Mouse (Mus musculus) neural tube, embryonic 14.5 days (tissue): Measurements from ENCODE around the gene 4930402F06Rik. TPM values are rescaled to one million over a fixed set of nuclear protein-coding genes. Genes with fewer than 3 reads are reported as not detected.
A peak's percentile ranks its signal among the peaks of the same experiment; 100 is the strongest.

Experiments
- ATAC-seq: fragments of 200-750 bp; cut with Nextera tagmentation; 2 replicates; pipeline ENCODE4 v1.8.0; 2017; ENCODE audit warnings: low read depth, mild to moderate bottlenecking, moderate TSS enrichment, moderate library complexity
- H3K27ac ChIP-seq: fragments of 300-500 bp; sonication (generic); 2 replicates; pipeline ENCODE4 v1.5.1; 2014; ENCODE audit warnings: low read depth, mild to moderate bottlenecking, control low read depth, low read length, moderate library complexity, mixed read lengths
- H3K27me3 ChIP-seq: fragments of 300-500 bp; sonication (generic); 2 replicates; pipeline ENCODE4 v1.6.1; 2014; ENCODE audit warnings: low read length; ENCODE audit not compliant: control insufficient read depth, insufficient read depth
- H3K36me3 ChIP-seq: fragments of 300-500 bp; sonication (generic); 2 replicates; pipeline ENCODE4 v1.6.1; 2014; ENCODE audit warnings: low read length, mixed read lengths; ENCODE audit not compliant: control insufficient read depth, insufficient read depth
- H3K4me1 ChIP-seq: fragments of 300-500 bp; sonication (generic); 2 replicates; pipeline ENCODE4 v1.6.1; 2014; ENCODE audit warnings: low read length; ENCODE audit not compliant: control insufficient read depth, insufficient read depth
- H3K4me2 ChIP-seq: fragments of 300-500 bp; sonication (generic); 2 replicates; pipeline ENCODE4 v1.6.1; 2014; ENCODE audit warnings: mild to moderate bottlenecking, low read depth, low read length, control low read depth
- H3K4me3 ChIP-seq: fragments of 300-500 bp; sonication (generic); 2 replicates; pipeline ENCODE4 v1.5.1; 2014; ENCODE audit warnings: low read depth, low read length, control low read depth, mixed read lengths
- H3K9ac ChIP-seq: fragments of 300-500 bp; sonication (generic); replicated peaks from 2 replicates; pipeline ENCODE4 v1.6.1; 2014; ENCODE audit warnings: low read depth, mild to moderate bottlenecking, control low read depth, low read length, mixed read lengths
- H3K9me3 ChIP-seq: fragments of 300-500 bp; sonication (generic); 2 replicates; pipeline ENCODE4 v1.6.1; 2016; ENCODE audit warnings: low read length; ENCODE audit not compliant: control insufficient read depth
- WGBS: fragments of 180-500 bp; shearing (Covaris S2); extraction: QIAGEN DNeasy Blood & Tissue Kit; methylation state at CpG from one replicate; pipeline ENCODE4 v1.1.7; 2014; 5-methylcytosine and 5-hydroxymethylcytosine counted together
- polyA plus RNA-seq: library from polyadenylated mRNA; unstranded; fragments of >200 nt; fragmentation: Nextera tagmentation; extraction: Ambion mirVana; gene quantifications from 2 replicates; pipeline ENCODE4 v1.2.1, GENCODE M21; 2014

4930402F06Rik gene
- polyA plus RNA-seq, 1 experiment from 2014 or later: not detected

DNA sequence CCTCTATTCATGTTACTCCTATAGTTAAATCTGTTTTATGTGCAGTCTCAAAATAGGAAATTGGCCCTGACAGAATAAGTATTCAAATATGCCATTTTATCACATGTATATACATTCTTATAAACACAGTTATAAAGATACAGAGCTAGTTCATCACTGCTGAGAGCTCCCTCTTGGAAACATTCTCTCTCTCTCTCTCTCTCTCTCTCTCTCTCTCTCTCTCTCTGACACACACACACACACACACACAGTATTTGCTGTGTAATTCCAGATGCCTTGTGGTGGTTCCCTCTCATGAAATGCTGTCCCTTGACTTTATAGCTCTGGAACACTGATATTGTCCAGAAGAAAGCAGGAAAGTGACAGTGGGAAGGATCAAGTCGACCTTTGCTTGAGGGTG, 58.9 kb downstream of the 4930402F06Rik start:
- peaks cover 8% of the 10 kb centered on the region; the same call in 1 of the 2 replicates for H3K4me1 ChIP-seq
- WGBS: 76% methylated on average over 1 of the region's 1 CpGs
- ATAC-seq: no peak

DNA sequence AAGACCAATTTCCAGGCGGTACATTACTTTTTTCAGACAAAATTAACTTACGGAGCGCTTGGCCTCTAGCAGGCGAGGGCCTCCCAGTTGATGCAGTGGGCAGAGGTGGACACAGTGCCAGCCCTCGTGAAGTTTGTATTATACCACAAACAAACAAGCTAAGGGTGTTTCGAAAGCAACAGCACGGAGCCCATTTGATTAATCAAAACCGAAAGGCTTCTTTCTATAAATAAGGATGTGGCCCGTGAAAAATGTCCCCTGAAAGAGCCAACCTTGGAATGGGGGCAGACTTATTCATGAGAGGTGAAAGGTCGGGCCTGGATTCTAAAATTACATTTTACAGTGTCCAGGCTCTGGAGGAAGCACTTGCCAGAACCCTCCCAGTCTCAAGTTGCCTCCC, 59.6 kb downstream of the 4930402F06Rik start:
- no peaks in the 10 kb centered on the region for H3K27me3 ChIP-seq
- no peak for ATAC-seq
- H3K36me3 ChIP-seq: no peaks in the 10 kb centered on the region
- H3K4me3 ChIP-seq: peak overlapping the region; percentile 57
- H3K4me2 ChIP-seq: peak overlapping the region; percentile 91
- peak overlapping the region; percentile 13; the same call in 1 of the 2 replicates for H3K27ac ChIP-seq
- H3K9ac ChIP-seq: no peak overlapping the region
- WGBS: 43% methylated on average over 10 of the region's 10 CpGs
- H3K9me3 ChIP-seq: no peaks in the 10 kb centered on the region
- peaks cover 8% of the 10 kb centered on the region; the same call in 1 of the 2 replicates for H3K4me1 ChIP-seq

More for the DNA sequence above, 58.9 kb downstream of the 4930402F06Rik start:
- Histone ChIP-seq H3K4me3 (no peak overlapping the region), H3K36me3 (no peaks in the 10 kb centered on the region), H3K9me3 (no peaks in the 10 kb centered on the region), H3K27ac (no peak overlapping the region), H3K4me2 (no peak overlapping the region), H3K9ac (no peak overlapping the region), H3K27me3 (no peaks in the 10 kb centered on the region)

DNA sequence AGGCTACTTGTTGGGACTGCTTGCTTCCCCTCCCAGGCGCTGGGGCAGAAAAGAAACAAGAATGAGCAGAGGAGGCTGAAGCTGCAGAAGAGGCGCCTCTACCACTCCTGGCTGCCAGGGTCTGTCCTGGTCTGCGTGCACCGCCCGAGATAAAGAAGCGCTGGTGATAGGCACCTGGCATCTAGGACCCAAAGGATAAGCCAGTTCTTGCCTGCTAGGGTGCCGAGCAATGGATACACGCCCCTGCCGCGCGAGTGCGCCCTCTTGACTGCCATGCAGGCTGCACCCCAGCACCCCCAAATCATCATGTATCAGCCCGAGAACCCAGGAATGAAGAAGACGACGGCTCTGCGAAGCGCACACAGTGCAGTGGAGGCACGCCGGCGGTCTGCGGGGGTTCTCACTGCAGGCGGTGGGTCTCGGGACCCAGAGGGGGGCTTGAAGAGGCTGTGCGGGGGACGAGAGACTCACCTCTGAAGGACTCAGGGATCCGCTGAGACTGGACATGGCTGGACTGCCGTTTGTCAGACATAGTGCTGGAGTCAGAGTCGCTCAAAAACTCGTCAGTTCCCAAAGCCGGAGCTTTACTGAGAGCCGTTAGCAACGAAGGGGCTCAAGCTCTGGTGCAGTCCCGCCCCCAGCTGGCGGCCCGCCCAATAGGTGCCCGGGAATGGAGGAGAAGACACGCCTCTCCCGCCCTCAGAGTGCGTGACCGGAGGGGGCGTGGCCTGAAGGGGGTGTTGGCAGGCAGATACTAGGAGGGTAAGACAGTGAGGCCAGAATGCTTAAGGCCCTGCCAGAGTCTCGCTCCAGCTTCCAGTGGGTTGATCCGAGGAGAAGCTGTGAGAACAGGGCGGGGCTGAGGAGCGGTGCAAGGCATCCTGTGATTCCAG, 60.3 kb downstream of the 4930402F06Rik start, which contains the start of gene Stom:
Gene Stom (minus strand): TSS at position 589 of the 893 bp plus-strand sequence.
- peak within 1 kb of the TSS; percentile 67 for H3K9ac ChIP-seq
- H3K4me1 ChIP-seq: peaks cover 8% of the 10 kb centered on the region; the same call in 1 of the 2 replicates
- peak within 1 kb of the TSS; percentile 57 for H3K4me3 ChIP-seq
- H3K27ac ChIP-seq: peak within 1 kb of the TSS; percentile 66
- no peaks in the 10 kb centered on the region for H3K9me3 ChIP-seq
- peak; percentile 99 for ATAC-seq
- H3K36me3 ChIP-seq: no peaks in the 10 kb centered on the region
- H3K4me2 ChIP-seq: peak within 1 kb of the TSS; percentile 91
- H3K27me3 ChIP-seq: no peaks in the 10 kb centered on the region
- under 1% methylated on average over 45 of the region's 45 CpGs for WGBS

DNA sequence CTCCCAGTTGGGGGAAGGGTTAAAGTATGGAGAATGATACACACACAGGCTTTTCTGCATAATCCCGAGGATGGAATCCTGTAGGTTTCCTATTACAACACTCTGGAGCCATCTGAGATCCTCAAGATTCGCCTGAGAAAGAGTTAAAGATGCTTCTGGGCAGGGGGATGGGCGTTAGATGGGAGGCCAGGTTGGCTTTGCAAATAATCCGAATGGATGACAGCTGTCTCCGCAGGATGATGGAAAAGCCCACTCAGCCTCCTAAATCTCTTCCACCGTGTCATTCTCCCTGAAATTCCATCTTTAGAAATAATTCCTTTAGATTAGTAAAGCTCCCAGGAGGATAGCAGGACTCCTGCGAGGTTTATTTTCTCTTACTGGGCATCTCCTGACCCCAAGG, 61.4 kb downstream of the 4930402F06Rik start:
- no peak for ATAC-seq
- WGBS: 14% methylated on average over 7 of the region's 7 CpGs
- no peak overlapping the region for H3K9ac ChIP-seq
- no peaks in the 10 kb centered on the region for H3K36me3 ChIP-seq
- H3K9me3 ChIP-seq: no peaks in the 10 kb centered on the region
- H3K4me1 ChIP-seq: peaks cover 8% of the 10 kb centered on the region; the same call in 1 of the 2 replicates
- no peaks in the 10 kb centered on the region for H3K27me3 ChIP-seq
- no peak overlapping the region for H3K27ac ChIP-seq
- peak overlapping the region; percentile 57 for H3K4me3 ChIP-seq
- H3K4me2 ChIP-seq: peak overlapping the region; percentile 91

DNA sequence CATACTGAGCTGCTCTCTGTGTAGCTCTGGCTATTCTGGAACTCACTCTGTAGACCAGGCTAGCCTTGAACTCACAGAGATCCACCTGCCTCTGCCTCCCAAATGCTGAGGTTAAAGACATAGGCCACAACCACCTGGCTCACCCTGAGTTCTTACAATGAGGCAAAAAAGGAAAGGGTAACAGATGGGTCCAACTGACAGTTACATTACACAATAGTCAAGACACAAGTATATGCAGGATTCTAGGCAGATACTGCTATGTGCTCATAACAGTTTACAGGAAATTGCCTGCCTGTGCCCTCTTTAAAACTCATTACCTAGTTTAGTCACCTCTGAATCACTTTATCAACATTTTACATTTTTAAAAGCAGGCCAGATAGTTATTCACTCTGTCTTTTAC, 63.3 kb downstream of the 4930402F06Rik start:
- Histone ChIP-seq H3K4me2 (no peak overlapping the region), H3K27ac (no peak overlapping the region), H3K27me3 (no peaks in the 10 kb centered on the region), H3K9me3 (no peaks in the 10 kb centered on the region), H3K9ac (no peak overlapping the region), H3K4me1 (peaks cover 8% of the 10 kb centered on the region; the same call in 1 of the 2 replicates), H3K36me3 (no peaks in the 10 kb centered on the region), H3K4me3 (no peak overlapping the region)
- ATAC-seq: no peak

DNA sequence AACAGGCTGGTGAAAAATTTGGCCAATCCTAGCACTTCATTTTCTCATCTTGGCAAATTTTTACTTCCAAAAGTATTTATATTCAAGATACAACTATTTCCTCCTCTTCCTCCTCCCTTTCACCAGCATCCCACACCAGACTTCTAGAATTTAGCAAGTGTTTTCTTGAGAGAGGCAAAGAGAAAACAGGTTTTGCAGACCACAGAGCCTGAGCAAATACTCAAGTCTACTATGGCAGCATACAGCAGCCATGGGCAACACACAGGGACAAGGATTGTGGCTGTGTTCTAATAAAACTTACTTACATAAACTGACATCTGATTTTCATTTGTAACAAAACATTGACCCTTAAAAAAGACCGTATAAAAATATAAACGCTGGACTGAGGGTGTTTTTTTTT, 65.8 kb downstream of the 4930402F06Rik start:
- ATAC-seq: no peak
- H3K4me3 ChIP-seq: no peak overlapping the region
- H3K27me3 ChIP-seq: no peaks in the 10 kb centered on the region
- no peak overlapping the region for H3K4me2 ChIP-seq
- no peak overlapping the region for H3K27ac ChIP-seq
- H3K9ac ChIP-seq: no peak overlapping the region
- peaks cover 7% of the 10 kb centered on the region; the same call in 1 of the 2 replicates for H3K4me1 ChIP-seq
- no peaks in the 10 kb centered on the region for H3K9me3 ChIP-seq
- no peaks in the 10 kb centered on the region for H3K36me3 ChIP-seq
- 78% methylated on average over 2 of the region's 2 CpGs for WGBS

DNA sequence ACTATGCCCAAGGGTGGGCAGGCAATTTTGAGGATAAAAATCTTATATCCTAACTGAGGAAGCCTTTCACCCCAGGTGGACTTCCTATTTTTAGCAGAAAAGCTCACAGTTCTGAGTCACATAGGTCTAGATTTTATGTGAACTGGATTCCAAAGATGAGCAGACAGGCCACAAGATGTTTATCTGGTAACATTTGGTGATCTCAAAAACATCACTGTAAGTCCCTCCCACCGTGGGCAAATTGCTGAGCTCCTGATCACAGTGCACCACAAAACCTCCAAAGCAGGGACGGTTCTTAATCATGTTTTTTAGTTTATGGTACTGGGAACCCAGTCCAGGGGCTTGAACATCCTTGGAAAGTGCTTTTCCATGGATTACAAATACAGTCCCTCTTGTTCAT, 67.9 kb downstream of the 4930402F06Rik start:
- no peak overlapping the region for H3K4me3 ChIP-seq
- H3K4me1 ChIP-seq: no peaks in the 10 kb centered on the region
- H3K9ac ChIP-seq: no peak overlapping the region
- WGBS: 89% methylated on average over 2 of the region's 2 CpGs
- no peak for ATAC-seq
- no peaks in the 10 kb centered on the region for H3K27me3 ChIP-seq
- H3K4me2 ChIP-seq: no peak overlapping the region
- no peak overlapping the region for H3K27ac ChIP-seq
- H3K9me3 ChIP-seq: no peaks in the 10 kb centered on the region
- no peaks in the 10 kb centered on the region for H3K36me3 ChIP-seq

DNA sequence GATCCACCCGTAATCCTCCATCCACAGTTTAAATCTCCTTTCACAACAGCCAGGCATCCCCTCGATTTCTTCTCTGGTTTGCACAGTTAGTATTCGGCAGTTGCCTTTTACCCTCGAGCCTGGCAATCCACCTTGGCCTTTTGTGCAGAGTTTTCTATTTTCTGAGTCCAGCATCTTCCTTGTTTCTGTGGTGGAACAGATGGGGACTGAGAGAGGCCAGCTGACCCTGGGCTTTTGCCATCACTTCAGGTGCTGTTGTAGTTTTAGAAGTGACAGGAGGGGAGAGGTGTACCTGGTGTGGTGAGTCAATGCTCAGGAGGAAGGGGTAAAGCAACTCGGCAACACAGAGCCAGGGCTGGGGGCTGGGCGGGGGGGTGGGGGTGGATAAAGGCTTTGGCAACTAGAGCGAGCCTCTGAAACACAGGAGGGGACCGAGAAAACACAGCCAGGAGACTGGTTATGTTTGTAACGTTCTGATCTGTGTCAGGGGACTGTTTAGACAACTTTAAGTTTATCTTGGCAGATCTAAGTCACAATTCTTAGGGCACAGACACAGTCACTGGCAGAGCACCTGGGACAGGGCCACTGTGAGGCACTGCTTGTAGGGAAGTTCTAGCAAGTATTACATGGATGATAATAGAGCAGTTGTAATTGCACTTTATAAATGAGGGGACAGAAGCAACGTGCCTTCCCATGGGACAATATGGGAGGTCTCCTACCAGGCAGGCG, 68.7 kb downstream of the 4930402F06Rik start:
- Histone ChIP-seq H3K9me3 (no peaks in the 10 kb centered on the region), H3K4me3 (no peak overlapping the region), H3K27me3 (no peaks in the 10 kb centered on the region), H3K27ac (no peak overlapping the region), H3K4me1 (no peaks in the 10 kb centered on the region), H3K9ac (no peak overlapping the region), H3K4me2 (no peak overlapping the region), H3K36me3 (no peaks in the 10 kb centered on the region)
- no peak for ATAC-seq
- 53% methylated on average over 11 of the region's 11 CpGs for WGBS

DNA sequence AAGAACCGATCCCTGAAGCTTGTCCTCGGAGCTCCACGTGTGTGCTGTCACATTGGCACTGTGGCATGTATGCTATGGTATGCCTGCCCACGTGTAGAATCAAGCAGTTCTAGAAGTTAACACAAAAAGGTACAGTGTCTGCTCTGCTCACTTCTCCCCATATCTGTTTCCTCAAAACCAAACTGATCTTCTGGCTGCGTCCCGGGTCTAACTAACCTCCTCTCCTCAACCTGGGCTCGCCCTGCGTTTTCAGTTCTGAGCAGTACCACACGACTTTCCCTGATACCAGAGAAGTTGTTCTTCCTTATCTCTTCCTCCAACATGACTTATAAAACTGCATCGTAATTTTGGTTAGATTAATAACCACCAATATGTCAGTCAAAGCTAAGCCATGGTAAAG, 69.4 kb downstream of the 4930402F06Rik start:
- WGBS: 75% methylated on average over 10 of the region's 10 CpGs
- Histone ChIP-seq H3K27me3 (no peaks in the 10 kb centered on the region), H3K36me3 (no peaks in the 10 kb centered on the region), H3K4me3 (no peak overlapping the region), H3K9ac (no peak overlapping the region), H3K27ac (no peak overlapping the region), H3K9me3 (no peaks in the 10 kb centered on the region), H3K4me2 (no peak overlapping the region), H3K4me1 (no peaks in the 10 kb centered on the region)
- ATAC-seq: no peak
